Mouse (Mus musculus) embryo, embryonic 9.5 days (tissue): ENCODE measurements at regions not wholly inside any gene's neighbourhood (a gene's known extent, or its start where the extent isn't known, plus 50 kb on each side); places are given as distances from the start of the nearest gene placed in this dataset.
A peak's percentile ranks its signal among the peaks of the same experiment; 100 is the strongest.

Experiments used
- DNase-seq: peaks from one replicate; pipeline ENCODE4 v3.0.0-alpha.2; 2017; ENCODE audit errors: extremely low spot score

DNA sequence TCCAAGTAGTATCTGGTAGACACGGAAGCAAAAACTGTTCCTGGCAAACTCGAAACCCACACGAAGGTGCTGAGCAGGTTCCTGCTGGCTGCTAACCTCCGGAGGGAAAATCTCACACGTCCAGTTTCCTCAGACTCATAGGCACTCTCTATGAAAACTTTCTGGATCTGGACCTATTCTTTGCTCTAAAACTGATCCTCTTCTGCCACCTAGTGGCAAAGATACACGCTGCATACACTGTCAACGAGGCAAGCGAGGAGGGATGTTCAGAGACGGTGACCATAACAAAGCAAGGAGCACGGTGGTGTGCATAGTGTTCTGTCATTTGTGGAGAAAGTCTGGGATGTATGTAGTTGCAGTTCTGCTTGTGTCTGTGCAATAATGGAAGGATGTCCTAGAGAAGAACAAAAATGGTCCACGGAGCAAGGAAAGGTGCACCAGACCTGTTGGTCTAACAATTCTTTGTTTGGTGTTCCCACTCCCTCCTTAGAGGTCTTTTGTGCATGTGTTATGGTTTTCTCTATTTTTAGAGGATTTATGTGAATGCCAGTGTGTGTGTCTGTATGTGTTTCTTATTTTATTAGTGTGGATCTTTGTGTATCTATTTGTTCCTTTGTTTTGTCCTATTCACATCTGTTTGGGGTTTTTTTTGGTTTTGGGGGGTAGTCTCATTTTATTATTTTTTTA lies 57.0 kb upstream of the Siglech start:
- peak; percentile 79 for DNase-seq
